Mouse (Mus musculus) liver (tissue): ENCODE results near the gene Msantd2.

Source experiments
- DNase-seq: peaks from one replicate; pipeline ENCODE4 v3.0.0-alpha.2; 2020; ENCODE audit warnings: mixed read lengths

Msantd2 gene

GRCm38 (mm10) chr9:37543869-37544440 lies 54.8 kb downstream of the Msantd2 start:
- no peak for DNase-seq

GRCm38 (mm10) chr9:37544447-37545165 lies 55.5 kb downstream of the Msantd2 start:
- peak; percentile 58 for DNase-seq

- DNase-seq = no peak
Measured at GRCm38 (mm10) chr9:37545166-37545610, 56.1 kb downstream of the Msantd2 start.

- no peak for DNase-seq
Measured at GRCm38 (mm10) chr9:37545847-37546452, 56.8 kb downstream of the Msantd2 start.

- DNase-seq = no peak
Measured at GRCm38 (mm10) chr9:37546889-37547288, 57.8 kb downstream of the Msantd2 start.

GRCm38 (mm10) chr9:37550435-37550834 lies 61.3 kb downstream of the Msantd2 start:
- DNase-seq = no peak

- DNase-seq = no peak
Measured at GRCm38 (mm10) chr9:37551751-37552531, 62.8 kb downstream of the Msantd2 start.

GRCm38 (mm10) chr9:37552536-37553293 lies 63.6 kb downstream of the Msantd2 start, which contains the start of gene Nrgn:
Gene Nrgn, minus strand, starts transcription at chr9:37552904.
- peak; percentile 85 for DNase-seq

- DNase-seq = peak; percentile 44
Measured at GRCm38 (mm10) chr9:37554279-37554678, 65.2 kb downstream of the Msantd2 start.

- no peak for DNase-seq
Measured at GRCm38 (mm10) chr9:37554838-37555748, 66.0 kb downstream of the Msantd2 start, which contains the start of gene Siae. Gene Siae, plus strand, starts transcription at chr9:37555698.

- no peak for DNase-seq
Measured at GRCm38 (mm10) chr9:37556366-37556765, 67.2 kb downstream of the Msantd2 start.

- no peak for DNase-seq
Measured at GRCm38 (mm10) chr9:37560617-37561016, 71.5 kb downstream of the Msantd2 start.

- no peak for DNase-seq
Measured at GRCm38 (mm10) chr9:37563805-37564204, 74.7 kb downstream of the Msantd2 start.

- peak; percentile 5 for DNase-seq
Measured at GRCm38 (mm10) chr9:37567019-37567418, 77.9 kb downstream of the Msantd2 start.

- DNase-seq = peak; percentile 34
Measured at GRCm38 (mm10) chr9:37567454-37567853, 78.3 kb downstream of the Msantd2 start.

- peak; percentile 22 for DNase-seq
Measured at GRCm38 (mm10) chr9:37567892-37568604, 78.9 kb downstream of the Msantd2 start.

GRCm38 (mm10) chr9:37568605-37569214 lies 79.6 kb downstream of the Msantd2 start:
- DNase-seq = no peak

GRCm38 (mm10) chr9:37569231-37569835 lies 80.2 kb downstream of the Msantd2 start:
- no peak for DNase-seq

- DNase-seq = no peak
Measured at GRCm38 (mm10) chr9:37572204-37572876, 83.2 kb downstream of the Msantd2 start.
